Mouse (Mus musculus) kidney, adult 11 months (tissue): ENCODE results near the gene Myoz1.
A peak's percentile ranks its signal among the peaks of the same experiment; 100 is the strongest.

ENCODE experiments used
- DNase-seq: peaks from one replicate; pipeline ENCODE4 v3.0.0; 2022

Gene Myoz1

DNA sequence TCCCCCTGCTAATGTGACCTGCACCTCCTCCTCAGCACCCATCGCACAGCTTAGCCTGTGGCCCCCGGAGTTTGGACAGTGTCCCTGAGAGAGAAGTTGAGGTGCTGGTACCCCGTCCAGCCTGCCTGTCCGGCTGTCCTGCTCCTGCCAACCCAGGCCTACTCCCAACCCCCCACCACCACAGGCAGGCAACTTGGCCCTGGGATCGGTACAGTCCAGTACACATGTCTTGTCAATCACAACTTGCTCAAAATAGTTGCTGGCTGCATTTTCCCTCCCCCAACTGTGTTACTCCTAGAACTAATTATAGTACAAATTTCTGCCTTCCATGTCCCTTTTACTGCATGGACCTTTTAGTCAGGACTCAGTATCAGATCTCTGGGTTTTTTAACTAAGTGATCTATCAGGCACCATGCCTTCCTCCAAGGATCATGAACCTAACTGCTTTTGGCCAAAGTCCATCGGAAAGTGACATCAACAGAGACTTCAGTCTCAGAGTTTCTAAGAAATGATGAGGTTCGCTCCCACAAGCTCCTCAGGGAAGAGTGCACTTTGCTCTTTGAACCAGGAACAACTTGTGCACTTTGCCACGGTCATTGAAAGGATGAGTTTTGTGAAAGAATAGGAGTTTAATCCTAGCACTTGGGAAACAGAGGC, 11.9 kb upstream of the Myoz1 start, which contains the start of gene Synpo2l:
Synpo2l (minus strand) TSS at position 201 of the 657 bp plus-strand sequence.
- peak; percentile 79 for DNase-seq

DNA sequence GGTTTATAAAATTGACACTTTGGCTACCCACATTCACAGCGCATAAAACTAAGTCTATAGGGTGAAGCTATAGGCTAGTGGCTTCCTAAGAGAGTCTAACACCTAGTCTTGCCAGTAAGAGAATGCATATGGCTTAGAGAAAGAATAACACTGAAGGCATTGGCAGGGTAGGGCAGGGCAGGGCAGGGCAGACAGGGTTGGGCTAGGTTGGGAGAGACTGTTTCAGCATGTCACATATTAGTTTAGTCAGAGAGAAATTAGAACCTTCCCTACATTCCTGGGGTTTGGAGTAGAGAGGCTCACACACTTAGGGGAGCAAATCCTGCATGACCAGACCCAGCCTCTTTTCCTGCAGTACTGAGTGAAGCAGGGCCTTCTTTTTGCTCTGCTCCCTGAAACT, 11.1 kb upstream of the Myoz1 start:
- no peak for DNase-seq

DNA sequence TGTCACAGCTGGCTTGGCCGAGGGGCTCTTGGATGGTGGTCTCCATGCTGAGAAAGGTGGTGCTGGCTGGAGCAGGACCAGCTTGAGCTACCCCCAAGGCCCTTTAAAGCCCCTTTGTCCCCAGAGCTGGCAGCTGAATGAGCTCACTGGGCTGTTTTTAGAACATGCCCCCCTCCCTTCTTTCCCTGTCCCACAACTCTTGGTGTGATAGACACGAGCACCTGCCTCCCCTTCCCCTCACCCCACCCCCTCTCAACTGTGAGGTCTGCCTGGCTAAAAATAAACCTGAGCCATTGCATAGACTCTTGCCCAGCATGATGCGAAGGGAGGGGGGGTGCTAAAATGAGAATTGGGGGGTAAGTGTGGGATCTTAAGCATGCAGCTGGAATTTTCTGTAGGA, 8.1 kb upstream of the Myoz1 start:
- DNase-seq: no peak

DNA sequence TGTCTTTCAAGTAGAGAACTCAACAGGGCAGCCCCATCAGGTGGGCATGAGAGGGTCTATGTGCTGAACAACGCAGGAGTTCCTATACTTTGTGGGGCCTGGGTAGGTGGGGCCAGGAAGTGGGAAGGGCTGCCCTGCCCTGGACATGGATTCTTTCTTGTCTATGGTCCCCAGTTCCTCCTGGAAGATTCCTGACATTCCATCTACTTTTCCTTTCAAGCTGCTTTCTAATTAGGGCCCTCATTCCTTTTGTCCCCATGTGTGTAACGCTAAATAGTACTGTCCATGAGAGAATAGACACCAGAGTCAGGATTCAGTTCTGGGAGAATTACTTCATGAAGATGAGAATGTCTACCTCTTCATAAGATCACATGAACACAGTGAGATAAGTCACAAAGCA, 7.3 kb upstream of the Myoz1 start:
- no peak for DNase-seq

DNA sequence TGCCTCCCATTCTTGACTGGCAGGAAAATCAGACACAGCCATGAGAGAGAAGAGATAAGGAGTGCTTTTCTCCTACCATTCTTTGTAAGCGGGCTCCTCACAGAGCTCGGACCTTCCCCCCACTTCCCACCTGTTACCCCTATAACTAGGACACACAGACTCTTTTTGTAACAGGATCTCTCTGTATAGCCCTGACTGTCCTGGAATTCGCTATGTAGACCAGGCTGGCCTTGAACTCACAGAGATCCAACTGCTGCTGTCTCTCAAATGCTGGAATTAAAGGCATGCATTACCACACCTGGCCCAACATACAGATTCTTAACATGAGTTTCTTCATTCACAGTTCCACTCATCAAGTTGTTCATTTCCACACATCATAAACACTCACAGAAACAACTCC, 6.4 kb upstream of the Myoz1 start:
- DNase-seq: no peak

DNA sequence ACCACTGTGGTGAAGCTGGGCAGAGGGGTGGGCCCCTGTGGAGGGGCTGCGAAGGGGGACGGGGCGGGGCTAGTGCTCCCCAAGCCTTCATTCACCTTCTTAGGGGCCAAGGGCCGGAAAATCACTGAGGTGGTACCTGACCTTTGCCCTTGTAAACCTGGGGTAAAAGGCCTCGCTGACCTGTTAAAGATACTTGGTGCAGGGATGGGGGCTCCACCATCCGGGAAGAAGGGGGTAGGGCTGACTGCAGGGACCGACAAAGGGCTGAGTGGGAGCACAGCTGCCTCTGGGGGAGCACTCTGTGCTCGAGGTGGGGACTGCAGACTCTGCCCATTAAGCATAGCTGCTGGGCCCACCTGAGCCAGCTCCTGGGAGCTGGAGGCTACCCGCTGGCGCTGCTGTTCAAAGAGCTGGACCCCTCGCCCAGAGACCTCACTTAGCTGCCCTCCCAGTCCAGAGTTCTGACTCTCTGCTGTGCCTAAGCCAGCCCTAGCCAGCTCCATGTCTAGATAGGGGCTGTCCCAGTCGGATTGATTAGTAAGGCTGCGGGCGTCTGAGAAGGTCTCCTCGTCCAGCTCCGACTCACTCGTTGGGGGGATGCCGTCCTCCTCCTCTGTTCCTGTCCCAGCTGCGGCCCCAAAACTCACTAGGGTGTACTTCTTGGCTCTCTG, 5.5 kb upstream of the Myoz1 start:
- peak; percentile 65 for DNase-seq

DNA sequence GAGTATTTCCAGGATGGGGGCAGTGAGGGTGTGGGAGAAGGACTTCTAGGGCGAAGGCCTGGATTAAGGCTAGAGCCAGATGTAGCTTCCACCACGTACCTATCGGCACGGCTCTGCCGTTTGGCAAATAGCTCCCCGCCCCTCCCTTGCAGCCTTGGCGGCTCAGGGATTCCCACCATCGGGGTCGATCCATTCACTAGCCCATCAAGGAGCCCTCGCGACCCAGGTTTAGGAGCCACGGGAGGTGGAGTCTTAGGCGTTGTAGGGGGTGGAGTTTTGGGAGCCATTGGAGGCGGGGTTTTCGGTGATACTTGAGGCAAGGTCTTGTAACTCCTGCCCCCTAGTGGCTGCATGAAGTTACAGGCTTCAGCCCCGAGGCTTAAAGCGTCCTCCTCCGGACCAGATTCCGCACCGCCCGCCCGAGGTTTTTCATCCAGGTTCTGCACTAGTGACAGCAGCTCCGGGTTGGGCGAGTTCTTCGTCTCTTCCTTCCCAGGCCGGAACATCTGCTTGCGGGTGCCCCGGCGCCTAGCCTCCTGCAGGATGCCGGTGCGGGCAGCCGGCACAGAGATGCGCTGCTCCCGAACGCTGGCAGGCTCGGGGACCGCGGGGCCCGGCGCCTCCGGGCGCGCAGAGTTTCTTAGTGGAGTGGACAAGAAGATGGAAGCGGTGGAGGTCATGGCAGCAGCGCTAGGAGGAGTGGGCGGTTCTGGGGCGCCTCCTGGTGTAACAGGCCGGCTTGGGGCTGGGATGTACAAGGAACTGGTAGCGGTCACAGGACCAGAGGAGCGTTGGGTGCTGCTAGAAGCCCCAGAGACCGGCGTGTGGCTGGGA, 4.7 kb upstream of the Myoz1 start:
- peak; percentile 95 for DNase-seq

DNA sequence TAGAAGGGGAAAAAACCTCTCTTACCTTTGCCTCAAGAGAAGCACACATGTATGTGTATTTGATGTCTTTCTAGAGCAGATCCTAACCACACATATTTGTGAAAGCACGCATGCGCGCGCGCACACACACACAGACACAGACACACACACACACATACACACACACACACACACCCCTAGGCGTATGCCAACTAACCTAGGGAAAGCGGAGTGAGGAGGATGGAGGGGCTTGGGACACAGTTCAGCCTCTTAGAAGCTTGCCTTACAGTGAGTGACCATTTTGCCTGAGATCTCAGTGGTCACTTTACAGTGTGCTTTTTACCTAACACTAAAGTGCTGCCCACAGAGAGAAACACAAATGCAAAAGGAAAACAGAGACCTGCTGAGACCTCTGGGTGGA, 3.3 kb upstream of the Myoz1 start:
- no peak for DNase-seq

DNA sequence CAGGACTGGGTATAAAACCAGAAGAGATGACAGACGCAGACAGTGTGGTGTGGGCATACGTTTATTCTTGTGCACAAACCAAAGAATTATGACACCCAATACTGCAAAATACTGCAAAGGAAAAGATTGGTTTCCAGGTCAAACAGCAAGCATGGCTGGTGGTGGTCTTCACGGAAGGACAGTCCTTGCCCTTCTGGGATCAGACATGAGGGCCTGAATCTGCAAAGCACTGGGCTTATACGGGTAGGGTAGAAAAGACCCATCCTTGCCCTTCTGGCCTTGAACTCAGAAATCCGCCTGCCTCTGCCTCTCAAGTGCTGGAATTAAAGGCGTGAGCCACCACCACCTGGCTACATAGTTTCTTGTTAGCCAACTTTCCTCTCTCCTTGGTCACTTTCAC, 2.6 kb upstream of the Myoz1 start:
- no peak for DNase-seq

DNA sequence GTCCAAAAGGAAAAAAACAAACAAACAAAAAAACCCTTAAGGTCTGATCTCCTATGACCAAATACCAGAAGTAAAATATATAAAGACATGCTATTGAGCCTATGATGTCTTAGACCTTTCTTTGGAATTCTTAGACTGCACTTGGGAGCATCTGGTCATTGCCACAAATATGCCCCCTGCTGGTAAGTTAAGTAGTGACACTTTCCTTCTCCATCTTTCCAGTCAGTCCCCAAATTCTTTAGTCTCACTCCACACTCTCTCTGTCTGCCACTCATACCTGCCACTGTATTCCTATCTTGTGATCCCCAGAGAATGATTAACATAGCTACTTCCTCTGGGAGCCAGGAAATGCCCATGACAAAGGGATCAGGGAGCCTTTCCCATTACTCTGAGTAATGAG, 2.0 kb upstream of the Myoz1 start:
- no peak for DNase-seq

DNA sequence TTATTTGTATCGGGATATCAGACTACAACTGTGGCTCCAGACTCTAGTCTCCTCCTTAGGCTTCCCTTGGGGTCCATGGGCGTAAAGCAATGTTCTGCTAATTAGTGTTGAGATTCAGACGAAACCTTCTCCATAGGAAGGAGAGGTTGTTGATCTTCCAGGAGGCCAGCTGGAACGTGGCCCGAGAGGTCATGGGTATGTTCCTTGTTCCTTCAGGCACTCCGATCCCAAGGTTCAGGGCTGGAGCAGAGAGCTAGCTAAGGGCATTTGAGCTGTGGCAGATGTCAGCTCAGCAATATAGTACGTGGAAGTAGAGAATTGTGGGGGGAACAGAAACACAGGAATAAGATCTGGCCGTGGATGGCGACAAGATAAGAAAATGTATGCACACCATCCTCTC, 609 bp downstream of the Myoz1 start:
- no peak for DNase-seq

DNA sequence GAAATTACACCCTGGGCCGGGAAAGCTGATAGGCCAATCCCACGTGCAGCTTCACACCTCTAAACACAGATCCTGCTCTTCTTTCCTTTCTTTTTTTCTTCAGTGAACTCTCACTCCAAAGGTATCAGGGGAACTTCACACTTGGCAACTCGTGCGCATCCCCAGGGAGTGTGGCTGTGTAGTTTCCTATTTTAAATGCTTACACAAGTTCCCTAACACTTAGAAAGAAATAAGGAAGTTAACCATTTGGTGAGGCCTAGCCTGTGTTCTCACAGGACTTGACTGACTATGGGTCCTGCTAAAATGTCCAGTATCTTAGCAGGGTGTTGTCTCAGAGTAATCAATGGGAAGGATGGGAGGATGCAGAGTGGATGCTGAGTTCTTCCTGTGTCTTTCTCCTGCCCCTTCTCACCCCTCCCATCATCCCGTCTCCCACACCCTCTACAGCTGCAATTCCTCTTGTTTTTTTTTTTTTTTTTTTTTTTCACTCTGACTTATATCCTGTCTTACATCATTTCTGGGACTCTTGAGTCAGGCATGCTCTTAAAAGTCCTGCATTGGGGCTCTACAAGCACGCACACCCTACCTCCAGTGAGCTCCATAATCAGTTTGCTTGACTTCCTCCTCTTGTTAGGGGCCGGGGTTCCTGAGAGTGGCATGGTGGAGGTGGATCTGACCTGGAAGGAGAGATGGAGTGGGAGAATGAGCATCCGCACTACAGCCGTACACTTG, 1.5 kb downstream of the Myoz1 start:
- no peak for DNase-seq

DNA sequence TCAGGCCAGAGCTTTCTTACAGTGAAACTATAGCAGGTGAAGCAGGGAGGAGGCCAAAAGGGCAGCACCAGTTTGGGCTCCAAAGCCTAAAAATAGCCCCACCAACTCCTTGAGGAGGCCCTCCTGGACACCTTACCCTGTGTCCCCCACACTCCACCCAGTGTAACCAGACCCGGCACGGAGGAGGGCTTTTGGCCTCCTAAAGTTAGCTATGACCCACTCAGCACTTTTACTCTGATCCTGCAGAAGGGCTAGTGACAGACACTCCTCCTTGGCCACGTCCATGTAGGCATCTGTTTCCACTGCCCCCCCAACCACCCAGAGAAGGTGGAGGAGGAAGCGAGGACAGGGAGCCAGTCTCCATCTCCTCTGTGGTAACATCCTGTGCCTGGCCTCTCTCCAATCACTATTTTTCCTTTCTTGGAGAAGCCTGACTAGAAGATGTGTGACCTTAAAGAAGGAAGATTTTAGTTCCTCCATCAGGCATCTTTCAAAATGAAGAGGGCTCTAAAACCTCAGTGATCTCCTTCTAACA, 4.6 kb downstream of the Myoz1 start:
- DNase-seq: no peak

DNA sequence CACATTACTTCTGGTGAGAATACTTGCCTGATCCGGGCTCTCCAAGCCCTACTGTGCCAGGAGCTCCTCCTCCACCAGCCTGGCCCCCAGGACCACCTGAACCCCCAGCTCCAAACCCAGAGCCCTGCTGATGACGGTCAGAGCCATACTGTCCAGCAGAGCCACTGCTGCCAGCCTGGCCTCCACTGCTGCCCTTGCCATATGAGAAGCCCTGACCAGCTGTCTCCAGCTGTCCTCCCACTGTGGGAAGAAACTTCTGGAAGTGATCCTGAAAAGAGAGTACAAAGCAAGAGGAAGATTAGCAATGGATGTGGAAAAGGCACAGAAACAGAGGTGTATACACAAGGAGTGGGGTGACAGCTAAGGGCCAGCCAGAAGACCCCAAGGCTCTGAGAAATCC, 5.3 kb downstream of the Myoz1 start:
- no peak for DNase-seq

DNA sequence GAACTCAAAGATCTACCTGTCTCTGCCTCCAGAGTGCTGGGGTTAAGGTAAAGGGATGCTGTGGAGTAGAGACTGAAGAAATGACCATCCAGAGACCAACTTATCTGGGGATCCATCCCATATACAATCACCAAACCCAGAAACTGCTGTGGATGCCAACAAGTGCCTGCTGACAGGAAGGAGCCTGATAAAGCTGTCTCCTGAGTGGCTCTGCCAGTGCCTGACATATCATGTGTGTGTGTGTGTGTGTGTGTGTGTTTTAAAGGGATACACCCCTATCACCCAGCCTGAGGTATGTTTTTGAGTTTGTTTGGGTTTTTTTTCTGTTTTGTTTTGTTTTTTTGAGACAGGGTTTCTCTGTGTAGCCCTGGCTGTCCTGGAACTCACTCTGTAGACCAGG, 10.0 kb downstream of the Myoz1 start:
- DNase-seq: no peak

DNA sequence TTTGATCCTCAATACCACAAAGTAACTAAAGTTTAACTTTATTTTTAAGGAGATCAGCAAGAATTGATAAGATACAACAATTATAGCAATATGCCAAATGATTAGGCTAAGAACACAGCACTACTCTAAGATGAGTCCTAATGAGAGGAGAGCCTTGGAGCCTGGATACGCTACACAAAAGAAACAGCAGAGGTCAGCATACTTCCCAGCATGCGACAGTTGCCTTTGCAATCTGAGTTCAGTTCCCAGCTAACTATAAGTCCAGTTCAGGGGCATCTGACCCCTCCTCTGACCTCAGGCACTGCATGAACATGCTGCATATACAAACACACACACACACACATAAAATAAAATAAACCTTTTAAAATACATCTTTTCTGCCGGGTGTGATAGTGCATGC, 10.8 kb downstream of the Myoz1 start:
- no peak for DNase-seq

DNA sequence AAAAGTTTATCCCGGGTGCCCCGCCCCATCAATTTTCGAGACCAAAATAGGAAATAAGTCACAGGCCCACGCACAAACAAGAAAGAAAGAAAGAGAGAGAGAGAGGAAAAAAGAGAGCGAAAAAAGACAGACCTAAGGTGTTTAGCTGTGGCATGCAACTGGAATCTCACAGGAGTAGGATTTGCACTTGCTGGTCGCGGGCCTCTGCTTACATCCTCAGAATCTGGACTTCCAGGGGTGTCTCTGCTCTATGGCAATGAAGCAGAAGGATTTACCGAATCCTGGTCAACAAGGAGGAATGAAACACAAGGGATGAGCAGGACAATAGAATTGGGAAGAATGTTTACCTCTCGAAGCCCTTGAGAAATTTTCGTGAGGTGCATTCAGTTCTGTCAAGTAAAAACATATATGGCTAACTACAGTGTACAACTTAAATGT, 14.9 kb downstream of the Myoz1 start:
- no peak for DNase-seq

DNA sequence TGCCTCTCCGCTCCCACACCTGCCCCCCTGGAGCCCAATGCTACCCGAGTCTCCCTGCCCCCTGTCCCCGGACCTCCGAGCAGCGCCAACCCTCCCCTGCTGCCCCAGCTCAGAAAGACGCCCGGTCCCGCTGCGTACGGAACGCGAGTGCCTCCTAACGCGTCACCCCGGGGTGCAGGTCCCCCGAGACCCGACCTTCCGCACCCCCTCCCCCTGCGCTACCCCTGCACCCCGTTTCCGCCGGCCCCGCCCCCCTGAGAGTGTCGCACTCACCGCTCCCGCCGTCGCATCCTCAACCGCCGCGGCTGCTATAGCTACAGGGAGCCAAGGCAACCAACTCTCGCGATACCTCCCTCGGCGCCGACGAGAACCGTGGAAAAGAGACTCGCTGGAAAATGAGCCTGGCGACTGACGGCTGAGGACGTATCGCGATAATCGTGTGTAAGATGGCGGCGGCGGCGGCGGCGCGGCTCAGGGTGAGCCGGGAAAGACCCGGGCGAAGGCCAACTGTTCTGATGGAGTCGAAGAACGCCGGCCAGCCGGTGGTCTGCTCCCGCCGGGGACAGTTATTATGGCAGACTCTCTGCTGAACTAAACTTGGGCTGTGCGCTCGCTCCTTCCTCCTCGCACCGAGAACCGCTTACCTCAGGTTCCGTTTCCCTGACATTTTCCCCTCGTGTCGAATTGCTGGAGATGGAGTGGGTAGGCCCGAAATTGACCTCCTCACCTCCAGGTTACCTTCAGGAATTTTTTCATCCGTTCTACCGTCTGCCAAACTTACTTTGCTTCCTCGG, 15.5 kb downstream of the Myoz1 start, which contains the start of gene Usp54:
Usp54 (minus strand) TSS at position 420 of the 794 bp plus-strand sequence.
- DNase-seq: peak; percentile 96

DNA sequence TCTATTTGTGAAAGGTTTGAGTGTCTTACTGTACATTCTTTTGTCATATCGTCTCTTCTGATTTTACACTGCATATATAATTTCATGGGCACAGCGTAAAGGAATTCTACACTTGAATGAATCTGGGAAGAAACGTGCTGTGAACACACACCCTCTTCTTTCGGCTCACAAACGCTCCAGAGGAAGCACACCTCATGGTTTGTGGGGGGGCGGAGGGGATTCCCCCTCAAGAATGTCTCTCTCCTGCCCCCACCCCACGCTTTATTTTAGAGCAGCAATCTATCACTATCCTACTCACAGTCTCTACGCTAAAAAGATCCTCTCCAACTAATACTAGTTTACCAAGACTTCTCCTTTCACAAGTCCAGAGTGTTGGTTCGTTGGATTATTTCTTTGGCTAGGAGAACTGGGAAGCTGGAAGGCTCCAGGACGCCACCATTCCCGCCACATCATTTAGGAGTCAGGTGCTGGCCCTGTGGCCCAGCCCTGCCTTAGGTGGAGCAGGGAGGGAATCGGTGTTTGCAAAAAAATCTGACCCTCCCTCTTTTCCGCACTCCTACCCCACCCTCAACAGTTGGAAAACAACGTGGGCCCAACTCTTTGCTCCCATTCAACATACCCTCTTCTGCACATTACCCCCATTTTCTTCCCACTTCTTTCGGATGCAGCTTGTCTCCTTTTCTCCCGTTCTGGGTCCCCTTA, 16.3 kb downstream of the Myoz1 start:
- no peak for DNase-seq

DNA sequence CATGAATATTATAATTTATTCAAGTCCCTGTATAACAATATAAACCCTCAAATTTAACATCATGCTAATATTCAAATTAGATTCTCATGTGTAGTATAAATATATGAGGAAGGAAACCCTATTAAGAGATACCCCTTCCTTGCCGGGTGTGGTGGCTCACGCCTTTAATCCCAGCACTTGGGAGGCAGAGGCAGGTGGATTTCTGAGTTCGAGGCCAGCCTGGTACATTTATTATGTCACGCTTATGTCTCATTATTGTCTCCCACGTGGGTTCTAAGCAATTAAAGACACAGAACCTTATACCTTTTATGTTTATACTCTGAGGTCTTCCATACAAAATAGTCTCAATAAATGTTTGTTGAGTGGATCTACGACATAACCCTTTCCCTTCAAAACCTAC, 17.6 kb downstream of the Myoz1 start:
- DNase-seq: no peak

DNA sequence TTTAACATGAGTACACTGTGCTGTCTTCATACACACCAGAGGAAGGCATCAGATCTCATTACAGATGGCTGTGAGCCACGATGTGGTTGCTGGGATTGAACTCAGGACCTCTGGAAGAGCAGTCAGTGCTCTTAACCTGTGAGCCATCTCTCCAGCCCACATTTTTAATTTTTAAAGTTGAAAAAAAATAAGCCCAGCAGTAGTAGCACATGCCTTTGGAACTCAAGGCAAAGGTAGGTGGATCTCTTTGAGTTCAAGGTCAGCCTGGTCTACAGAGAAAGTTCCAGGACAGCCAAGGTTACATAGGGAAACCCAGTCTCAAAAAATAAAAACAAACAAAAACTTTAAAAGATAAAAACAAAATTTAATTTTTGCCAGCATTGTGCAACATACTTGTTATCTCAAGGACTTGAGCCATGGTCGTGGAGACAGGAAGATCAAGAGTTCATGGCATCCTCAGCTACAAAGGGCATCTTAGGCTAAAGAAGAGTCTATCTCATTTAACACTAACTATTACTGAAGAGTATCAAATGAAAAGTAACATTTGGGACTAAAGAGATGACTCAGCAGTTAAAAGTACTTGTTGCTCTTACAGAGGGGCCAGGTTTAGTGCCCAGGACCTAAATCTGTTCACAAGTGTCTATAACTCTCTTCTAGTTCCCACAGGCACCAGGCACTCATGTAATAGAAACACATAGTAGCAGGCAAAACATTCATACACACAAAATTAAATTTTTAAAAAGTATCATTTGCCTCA, 18.3 kb downstream of the Myoz1 start:
- DNase-seq: no peak
